Mouse (Mus musculus): ENCODE data around the gene Fastkd1.

DNA sequence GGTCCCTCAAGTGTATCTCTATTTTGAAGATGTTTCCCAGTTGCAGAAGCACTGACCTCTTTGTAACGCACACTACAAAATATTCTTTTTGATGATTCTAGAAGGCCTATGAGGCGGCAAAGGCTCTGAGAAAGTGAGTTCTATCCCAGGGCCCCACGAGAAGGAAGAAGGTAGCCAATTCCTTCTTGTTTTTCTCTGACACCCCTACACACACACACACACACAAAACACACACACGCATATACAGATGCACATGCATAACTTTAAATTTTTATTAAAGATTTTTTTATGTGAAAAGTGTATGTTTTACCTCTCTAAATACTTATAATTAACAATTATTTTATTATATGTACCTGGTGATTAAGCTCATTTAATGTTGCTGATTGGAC is 304 bp upstream of the Fastkd1 start:
- no peak for TF ChIP-seq CTCF (IDR thresholded peaks at IDR 0.05; ENCODE audit: borderline replicate concordance, extremely low read depth, insufficient read depth, insufficient read length)
- TF ChIP-seq POLR2A (IDR thresholded peaks at IDR 0.05; ENCODE audit: borderline replicate concordance, extremely low read depth, insufficient read depth, insufficient read length, poor library complexity, severe bottlenecking) = no peak
